Mouse (Mus musculus) spleen, adult 2 months (tissue): Measurements from ENCODE around the gene Pla1a. TPM values are rescaled to one million over a fixed set of nuclear protein-coding genes. Genes with fewer than 3 reads are reported as not detected.

Experiments used
- DNase-seq, 2 experiments: peaks; one replicate each; pipeline versions ENCODE4 v3.0.0 to v3.0.0-alpha.2; 2012 to 2021; ENCODE audit warnings: low spot score in 2 of 2, low read depth in 1 of 2
- H3K27ac ChIP-seq: fragments of 200-500 bp; 2 replicates; pipeline ENCODE4 v1.5.1; 2012; ENCODE audit warnings: low read length, inconsistent platforms; ENCODE audit not compliant: insufficient read depth
- H3K27me3 ChIP-seq: fragments of 200-500 bp; 2 replicates; pipeline ENCODE4 v1.6.1; 2012; ENCODE audit warnings: mild to moderate bottlenecking, moderate library complexity, low read length, inconsistent platforms; ENCODE audit not compliant: control insufficient read depth, insufficient read depth
- H3K36me3 ChIP-seq: fragments of 200-500 bp; 2 replicates; pipeline ENCODE4 v1.6.1; 2012; ENCODE audit warnings: mild to moderate bottlenecking, low read length, inconsistent platforms; ENCODE audit not compliant: control insufficient read depth, insufficient read depth
- H3K4me1 ChIP-seq: fragments of 200-500 bp; 2 replicates; pipeline ENCODE4 v1.6.1; 2011; ENCODE audit warnings: inconsistent platforms; ENCODE audit not compliant: control insufficient read depth, insufficient read depth, insufficient read length
- H3K4me3 ChIP-seq: fragments of 200-500 bp; 2 replicates; pipeline ENCODE4 v1.5.1; 2011; ENCODE audit warnings: mild to moderate bottlenecking, inconsistent platforms; ENCODE audit not compliant: insufficient read depth, insufficient read length; ENCODE audit errors: extremely low read depth
- CTCF ChIP-seq: fragments of 200-500 bp; IDR thresholded peaks from 2 replicates; pipeline ENCODE4 v1.5.1; 2011; ENCODE audit warnings: mild to moderate bottlenecking, inconsistent platforms; ENCODE audit not compliant: insufficient read depth, insufficient read length, insufficient replicate concordance; ENCODE audit errors: extremely low read depth
- POLR2A ChIP-seq: fragments of 200-500 bp; IDR thresholded peaks from 2 replicates; pipeline ENCODE4 v1.6.1; 2011; ENCODE audit warnings: low read depth, low read length, inconsistent platforms
- WGBS: fragments of 180-500 bp; shearing (Covaris S2); methylation state at CpG from one replicate; pipeline ENCODE4 v1.1.7; 2018; 5-methylcytosine and 5-hydroxymethylcytosine counted together
- polyA plus RNA-seq: library from polyadenylated mRNA; depleted of rRNA; stranded (reverse); fragments of >200 nt; gene quantifications from 2 replicates; pipeline ENCODE4 v1.2.3, GENCODE M21; 2012; rRNA removed

Gene Pla1a
- polyA plus RNA-seq, 1 experiment: 0.88 TPM

GRCm38 (mm10) chr16:38349881-38350280, 83.1 kb downstream of the Pla1a start:
- Histone ChIP-seq H3K27ac (no peak overlapping the region), H3K27me3 (no peaks in the 10 kb centered on the region), H3K36me3 (peaks cover 24% of the 10 kb centered on the region), H3K4me3 (no peak overlapping the region), H3K4me1 (peaks cover 6% of the 10 kb centered on the region; the same call in 1 of the 2 replicates)
- 74% methylated on average over 2 of the region's 2 CpGs for WGBS
- TF ChIP-seq POLR2A (no peak), CTCF (no peak)
- no peak for DNase-seq

- 78% methylated on average over 9 of the region's 9 CpGs for WGBS
- TF ChIP-seq POLR2A: no peak
- TF ChIP-seq CTCF: no peak
- no peak overlapping the region for H3K27ac ChIP-seq
- DNase-seq: no peak
- peaks cover 20% of the 10 kb centered on the region for H3K36me3 ChIP-seq
- H3K27me3 ChIP-seq: no peaks in the 10 kb centered on the region
- no peak overlapping the region for H3K4me3 ChIP-seq
- peaks cover 6% of the 10 kb centered on the region; the same call in 1 of the 2 replicates for H3K4me1 ChIP-seq
These were observed 84.7 kb downstream of the Pla1a start for GRCm38 (mm10) chr16:38348217-38348761.

- Histone ChIP-seq H3K36me3 (peaks cover 20% of the 10 kb centered on the region), H3K27me3 (no peaks in the 10 kb centered on the region), H3K4me3 (peak overlapping the region; percentile 100), H3K27ac (no peak overlapping the region), H3K4me1 (peaks cover 6% of the 10 kb centered on the region; the same call in 1 of the 2 replicates)
- 55% methylated on average over 6 of the region's 6 CpGs for WGBS
- TF ChIP-seq CTCF: no peak
- no peak for TF ChIP-seq POLR2A
- no peak for DNase-seq
These were observed 85.4 kb downstream of the Pla1a start for GRCm38 (mm10) chr16:38347588-38347987.

- TF ChIP-seq CTCF: no peak
- peak; percentile 89 for TF ChIP-seq POLR2A
- Histone ChIP-seq H3K27ac (peak within 1 kb of the TSS; percentile 95), H3K27me3 (no peaks in the 10 kb centered on the region), H3K4me3 (peak within 1 kb of the TSS; percentile 100), H3K4me1 (peaks cover 9% of the 10 kb centered on the region; the same call in 1 of the 2 replicates), H3K36me3 (peaks cover 17% of the 10 kb centered on the region)
- DNase-seq: peak; percentile 91 to 94
- 3% methylated on average over 35 of the region's 35 CpGs for WGBS
These were observed 86.2 kb downstream of the Pla1a start, which contains the start of the genes Cox17 and Gm21987 for GRCm38 (mm10) chr16:38346529-38347325. TSS of gene Cox17 (plus strand) at chr16:38346991. TSS of gene Gm21987 (plus strand) at chr16:38347040.

Other genes starting within 250 kb of the Pla1a start
- not detected in 2 replicates for gene Nr1i2, start 138.3 kb downstream of the Pla1a start, polyA plus RNA-seq
- 0.04 TPM in 1 of 2 replicates, not detected in the other for gene Maats1, start 91.0 kb downstream of the Pla1a start, polyA plus RNA-seq
- 26.6 and 42.2 TPM in 2 replicates for gene Cox17, start 86.2 kb downstream of the Pla1a start, polyA plus RNA-seq
- not detected in 2 replicates for gene Gm21987, start 86.1 kb downstream of the Pla1a start, polyA plus RNA-seq
- gene Popdc2, start 70.9 kb downstream of the Pla1a start, polyA plus RNA-seq: 3.3 and 4.8 TPM in 2 replicates
- gene Adprh, start 19.6 kb upstream of the Pla1a start, polyA plus RNA-seq: 39.9 and 47.4 TPM in 2 replicates
- 1.8 and 2.0 TPM in 2 replicates for gene Cd80, start 22.4 kb upstream of the Pla1a start, polyA plus RNA-seq
- gene Timmdc1, start 89.5 kb upstream of the Pla1a start, polyA plus RNA-seq: 7.8 and 14.8 TPM in 2 replicates
- 17.9 and 18.2 TPM in 2 replicates for gene Poglut1, start 117.1 kb upstream of the Pla1a start, polyA plus RNA-seq
- 37.5 and 38.3 TPM in 2 replicates for gene Tmem39a, start 125.6 kb upstream of the Pla1a start, polyA plus RNA-seq